Mouse (Mus musculus) olfactory bulb, adult 2 months (tissue): ENCODE results near the gene Parp6.

ENCODE experiments used
- CTCF ChIP-seq: fragments of 200-500 bp; IDR thresholded peaks from 2 replicates; pipeline ENCODE4 v1.5.1; 2012; ENCODE audit warnings: low read depth, mild to moderate bottlenecking, low read length, moderate library complexity; ENCODE audit not compliant: insufficient read depth
- POLR2A ChIP-seq: fragments of 200-500 bp; IDR thresholded peaks from 2 replicates; pipeline ENCODE4 v1.6.1; 2012; ENCODE audit warnings: mild to moderate bottlenecking, low read depth, low read length, moderate library complexity; ENCODE audit not compliant: insufficient read depth

GRCm38 (mm10) chr9:59663957-59664356 is 46.9 kb downstream of the Parp6 start:
- TF ChIP-seq POLR2A, result no peak
- no peak for TF ChIP-seq CTCF
